Mouse (Mus musculus): ENCODE data around the gene Pdzk1. TPM values are rescaled to one million over a fixed set of nuclear protein-coding genes. Genes with fewer than 3 reads are reported as not detected.

Gene Pdzk1
- polyA plus RNA-seq (2014; fragmentation: Nextera tagmentation; extraction: Ambion mirVana), result not detected in 2 replicates

DNA sequence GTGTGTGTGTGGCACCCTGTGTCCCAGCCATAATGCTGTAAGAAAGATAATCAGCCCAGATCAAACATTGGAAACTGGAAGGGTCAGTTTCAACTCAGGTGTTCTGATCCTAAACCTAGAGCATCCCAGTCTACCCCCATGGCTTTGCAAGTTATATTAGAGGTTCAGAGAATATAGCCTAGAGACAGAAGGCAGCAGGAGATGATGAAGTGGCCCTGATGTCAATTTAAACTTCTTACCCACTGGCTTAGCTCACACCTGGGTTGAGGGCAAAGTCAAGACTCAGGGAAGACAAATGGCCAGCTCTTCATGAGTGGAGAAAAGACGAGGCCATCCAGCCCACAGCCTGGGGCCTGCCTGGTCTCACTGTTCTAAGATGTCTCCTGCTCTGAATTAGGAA, at the start of gene Pdzk1, which contains the start of gene Cd160:
TSS of gene Pdzk1 (plus strand) at position 301 of the 400 bp plus-strand sequence.
TSS of gene Cd160 (minus strand) at position 368 of the 400 bp plus-strand sequence.
- Histone ChIP-seq H3K36me3 (ENCODE audit: control insufficient read depth, insufficient read depth, low read length) (no peaks in the 10 kb centered on the region), H3K9ac (ENCODE audit: low read length) (no peak within 1 kb of the TSS), H3K4me1 (replicated peaks; ENCODE audit: control insufficient read depth, insufficient read depth, low read length) (peaks cover 4% of the 10 kb centered on the region; the same call in 1 of the 2 replicates), H3K9me3 (ENCODE audit: control insufficient read depth, low read length) (no peaks in the 10 kb centered on the region), H3K4me2 (ENCODE audit: low read depth, low read length, severe bottlenecking) (no peak within 1 kb of the TSS), H3K27ac (ENCODE audit: low read depth, low read length) (no peak within 1 kb of the TSS), H3K4me3 (ENCODE audit: low read depth, low read length) (no peak within 1 kb of the TSS), H3K27me3 (ENCODE audit: control insufficient read depth, insufficient read depth, low read length) (no peaks in the 10 kb centered on the region)
- DNase-seq (ENCODE audit: low spot score), result no peak
- WGBS, result 63% methylated on average over 1 of the region's 1 CpGs
- ATAC-seq (replicated peaks; ENCODE audit: low FRiP score), result no peak

DNA sequence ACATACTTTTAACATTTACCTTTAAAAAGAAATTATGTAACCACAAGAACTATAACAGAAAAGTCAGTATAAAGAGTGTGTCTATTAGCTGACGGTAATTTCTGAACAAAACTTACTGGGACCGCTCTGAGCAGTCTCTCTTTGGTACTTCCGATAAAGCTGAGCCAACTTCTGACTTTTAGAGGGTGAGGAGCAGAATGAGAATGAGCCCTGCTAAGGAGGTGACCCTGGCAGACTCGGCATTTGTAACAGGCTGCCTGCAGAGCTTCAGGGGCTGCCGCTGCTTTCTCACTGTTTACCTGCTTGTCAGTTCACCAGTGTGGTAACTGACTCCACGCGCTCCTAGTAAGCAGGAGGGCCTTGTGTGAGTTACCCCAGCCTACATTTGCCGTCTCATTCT, 46.8 kb upstream of the Pdzk1 start:
- no peak for ATAC-seq (replicated peaks; ENCODE audit: low FRiP score)

DNA sequence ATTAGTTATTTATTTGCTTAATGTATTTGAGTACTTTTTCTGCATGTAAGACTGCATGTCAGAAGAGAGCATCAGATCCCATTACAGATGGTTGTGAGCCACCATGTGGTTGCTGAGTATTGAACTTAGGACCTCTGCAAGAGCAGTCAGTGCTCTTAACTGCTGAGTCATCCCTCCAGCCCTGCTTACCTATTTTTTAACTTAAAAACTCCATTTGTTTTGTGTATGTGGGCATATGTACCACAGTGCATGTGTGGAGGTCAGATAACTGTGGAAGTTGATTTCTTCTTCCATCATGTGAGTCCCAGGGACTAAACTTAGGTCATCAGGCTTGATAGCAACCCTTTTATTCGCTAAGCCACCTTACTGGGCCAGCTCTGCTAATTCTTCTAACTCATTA, 41.3 kb upstream of the Pdzk1 start:
- no peaks in the 10 kb centered on the region for H3K4me1 ChIP-seq (replicated peaks; ENCODE audit: control insufficient read depth, insufficient read depth, low read length)

More for the DNA sequence above, 46.8 kb upstream of the Pdzk1 start:
- Histone ChIP-seq H3K4me1 (replicated peaks; ENCODE audit: control insufficient read depth, insufficient read depth, low read length) (no peaks in the 10 kb centered on the region), H3K4me3 (ENCODE audit: low read depth, low read length) (no peak overlapping the region), H3K27ac (ENCODE audit: low read depth, low read length) (no peak overlapping the region), H3K36me3 (ENCODE audit: control insufficient read depth, insufficient read depth, low read length) (no peaks in the 10 kb centered on the region; the same call in 1 of the 2 replicates), H3K9me3 (ENCODE audit: control insufficient read depth, low read length) (no peaks in the 10 kb centered on the region), H3K4me2 (ENCODE audit: low read depth, low read length, severe bottlenecking) (no peak overlapping the region), H3K9ac (ENCODE audit: low read length) (no peak overlapping the region), H3K27me3 (ENCODE audit: control insufficient read depth, insufficient read depth, low read length) (no peaks in the 10 kb centered on the region)
- 85% methylated on average over 8 of the region's 8 CpGs for WGBS
- DNase-seq (ENCODE audit: low spot score), result no peak

DNA sequence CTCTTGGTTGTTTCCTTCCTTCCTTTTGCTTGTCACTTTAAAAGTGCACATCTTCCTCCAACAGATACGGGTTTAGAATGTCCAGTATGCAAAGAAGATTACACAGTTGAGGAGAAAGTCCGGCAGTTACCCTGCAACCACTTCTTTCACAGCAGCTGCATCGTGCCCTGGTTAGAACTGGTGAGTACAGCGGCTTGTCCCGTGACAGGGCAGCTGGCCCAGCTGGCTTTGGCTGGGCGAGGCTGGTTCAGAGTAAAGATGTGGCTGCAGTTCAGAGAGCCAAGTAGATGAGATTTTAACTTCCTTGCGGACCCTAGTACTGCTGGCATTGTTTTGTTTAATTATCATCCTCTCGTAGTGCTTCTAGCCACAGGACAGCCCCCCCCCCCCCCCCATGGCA, 40.6 kb upstream of the Pdzk1 start:
- 89% methylated on average over 8 of the region's 8 CpGs for WGBS
- Histone ChIP-seq H3K4me2 (ENCODE audit: low read depth, low read length, severe bottlenecking) (no peak overlapping the region), H3K4me1 (replicated peaks; ENCODE audit: control insufficient read depth, insufficient read depth, low read length) (no peaks in the 10 kb centered on the region), H3K9ac (ENCODE audit: low read length) (no peak overlapping the region), H3K9me3 (ENCODE audit: control insufficient read depth, low read length) (no peaks in the 10 kb centered on the region), H3K27me3 (ENCODE audit: control insufficient read depth, insufficient read depth, low read length) (no peaks in the 10 kb centered on the region), H3K4me3 (ENCODE audit: low read depth, low read length) (no peak overlapping the region), H3K36me3 (ENCODE audit: control insufficient read depth, insufficient read depth, low read length) (no peaks in the 10 kb centered on the region; the same call in 1 of the 2 replicates), H3K27ac (ENCODE audit: low read depth, low read length) (no peak overlapping the region)
- DNase-seq (ENCODE audit: low spot score) (no peak), ATAC-seq (replicated peaks; ENCODE audit: low FRiP score) (no peak)

More for the DNA sequence above, 41.3 kb upstream of the Pdzk1 start:
- ATAC-seq (replicated peaks; ENCODE audit: low FRiP score) (no peak), DNase-seq (ENCODE audit: low spot score) (no peak)
- no peaks in the 10 kb centered on the region for H3K9me3 ChIP-seq (ENCODE audit: control insufficient read depth, low read length)
- no peaks in the 10 kb centered on the region; the same call in 1 of the 2 replicates for H3K36me3 ChIP-seq (ENCODE audit: control insufficient read depth, insufficient read depth, low read length)
- H3K9ac ChIP-seq (ENCODE audit: low read length), result no peak overlapping the region
- H3K27ac ChIP-seq (ENCODE audit: low read depth, low read length), result no peak overlapping the region
- H3K4me2 ChIP-seq (ENCODE audit: low read depth, low read length, severe bottlenecking), result no peak overlapping the region
- no peaks in the 10 kb centered on the region for H3K27me3 ChIP-seq (ENCODE audit: control insufficient read depth, insufficient read depth, low read length)
- 86% methylated on average over 1 of the region's 1 CpGs for WGBS
- no peak overlapping the region for H3K4me3 ChIP-seq (ENCODE audit: low read depth, low read length)

DNA sequence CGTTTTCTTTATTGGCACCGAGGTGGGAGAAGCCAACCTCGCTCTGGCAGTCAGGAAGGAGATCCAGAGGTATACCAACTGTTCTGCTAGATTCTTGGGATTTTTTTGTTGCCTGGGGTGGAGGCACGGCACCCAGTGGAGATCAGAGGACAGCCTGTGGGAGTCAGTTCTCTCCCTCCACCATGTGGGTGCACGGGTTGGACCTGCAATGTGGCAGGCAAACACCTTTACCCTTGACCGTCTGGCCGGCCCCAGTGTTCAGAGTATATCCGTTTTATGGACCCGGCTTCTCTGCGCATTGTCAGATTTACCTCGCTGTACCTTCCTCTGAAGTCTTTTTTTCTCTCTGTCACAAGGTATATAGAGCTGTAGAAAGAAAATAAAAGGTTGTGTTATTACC, 28.8 kb upstream of the Pdzk1 start:
- ATAC-seq (replicated peaks; ENCODE audit: low FRiP score) (no peak), DNase-seq (ENCODE audit: low spot score) (no peak)
- 88% methylated on average over 11 of the region's 11 CpGs for WGBS
- H3K4me1 ChIP-seq (replicated peaks; ENCODE audit: control insufficient read depth, insufficient read depth, low read length), result no peaks in the 10 kb centered on the region
- H3K9me3 ChIP-seq (ENCODE audit: control insufficient read depth, low read length), result no peaks in the 10 kb centered on the region
- no peak overlapping the region for H3K4me3 ChIP-seq (ENCODE audit: low read depth, low read length)
- H3K27ac ChIP-seq (ENCODE audit: low read depth, low read length), result no peak overlapping the region
- H3K4me2 ChIP-seq (ENCODE audit: low read depth, low read length, severe bottlenecking), result no peak overlapping the region
- H3K27me3 ChIP-seq (ENCODE audit: control insufficient read depth, insufficient read depth, low read length), result no peaks in the 10 kb centered on the region
- H3K9ac ChIP-seq (ENCODE audit: low read length), result no peak overlapping the region
- H3K36me3 ChIP-seq (ENCODE audit: control insufficient read depth, insufficient read depth, low read length), result no peaks in the 10 kb centered on the region

DNA sequence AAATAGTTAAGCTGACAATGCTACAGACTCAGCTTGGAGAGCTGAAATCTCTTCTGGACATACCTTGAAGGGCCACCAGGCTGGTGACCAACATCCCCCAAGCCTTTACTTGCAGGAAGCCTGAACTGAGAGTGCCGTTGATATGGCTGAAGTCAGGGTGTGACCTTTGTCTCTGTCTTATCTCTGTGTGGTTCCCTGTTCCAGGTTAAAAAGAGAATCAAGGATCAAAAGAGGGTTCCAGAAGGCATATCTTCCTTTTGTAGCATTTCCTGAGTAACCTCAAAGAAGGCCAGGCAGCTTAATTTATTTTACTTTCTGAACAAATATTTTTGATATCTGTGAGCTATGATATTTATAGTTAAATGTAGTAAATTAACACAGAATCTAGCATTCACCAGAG, 26.9 kb upstream of the Pdzk1 start:
- no peak overlapping the region for H3K27ac ChIP-seq (ENCODE audit: low read depth, low read length)
- ATAC-seq (replicated peaks; ENCODE audit: low FRiP score) (no peak), DNase-seq (ENCODE audit: low spot score) (no peak)
- no peak overlapping the region for H3K4me3 ChIP-seq (ENCODE audit: low read depth, low read length)
- no peak overlapping the region for H3K4me2 ChIP-seq (ENCODE audit: low read depth, low read length, severe bottlenecking)
- no peak overlapping the region for H3K9ac ChIP-seq (ENCODE audit: low read length)
- 77% methylated on average over 1 of the region's 1 CpGs for WGBS
- H3K4me1 ChIP-seq (replicated peaks; ENCODE audit: control insufficient read depth, insufficient read depth, low read length), result no peaks in the 10 kb centered on the region
- H3K9me3 ChIP-seq (ENCODE audit: control insufficient read depth, low read length), result no peaks in the 10 kb centered on the region
- no peaks in the 10 kb centered on the region for H3K27me3 ChIP-seq (ENCODE audit: control insufficient read depth, insufficient read depth, low read length)
- H3K36me3 ChIP-seq (ENCODE audit: control insufficient read depth, insufficient read depth, low read length), result no peaks in the 10 kb centered on the region

DNA sequence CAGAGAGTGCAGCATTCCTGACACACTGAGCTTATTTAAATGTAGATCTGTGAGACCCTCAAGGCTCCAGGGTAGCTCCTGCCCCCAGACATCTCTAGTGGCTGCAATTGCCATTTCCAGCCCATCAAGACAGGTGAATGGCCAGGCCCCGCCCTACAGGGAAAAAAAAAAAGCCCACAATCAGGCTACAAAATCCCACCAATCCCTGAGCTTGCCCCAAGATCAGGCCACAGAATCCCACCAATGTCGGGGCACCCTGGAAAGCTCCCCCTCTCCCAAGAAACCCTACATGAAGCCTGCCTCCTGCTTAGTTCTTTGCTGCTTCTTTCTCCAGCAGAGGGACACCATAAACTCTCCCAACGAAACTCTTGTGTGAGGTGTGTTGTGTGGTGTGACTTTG, 20.9 kb upstream of the Pdzk1 start:
- ATAC-seq (replicated peaks; ENCODE audit: low FRiP score), result no peak
- 72% methylated on average over 3 of the region's 3 CpGs for WGBS
- no peaks in the 10 kb centered on the region for H3K36me3 ChIP-seq (ENCODE audit: control insufficient read depth, insufficient read depth, low read length)

DNA sequence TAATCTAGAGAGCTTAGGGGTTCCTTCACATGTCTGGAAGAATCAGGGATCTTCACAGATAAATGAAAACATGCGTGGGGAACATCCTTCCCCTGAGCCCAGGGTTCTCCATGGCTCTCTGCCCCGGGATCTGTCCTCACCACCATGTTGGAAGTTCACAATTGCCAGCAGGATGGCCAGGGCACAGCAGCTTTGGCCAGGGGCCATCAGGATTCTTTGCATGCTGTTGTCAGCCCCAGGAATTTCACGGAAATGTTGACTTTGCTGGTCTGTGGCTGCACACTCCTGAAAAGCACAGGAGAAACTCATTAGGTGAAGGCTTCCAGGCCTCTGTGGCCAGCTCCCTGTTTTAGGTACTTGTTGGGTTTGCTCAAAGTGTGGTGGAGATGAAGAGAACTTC, 20.4 kb upstream of the Pdzk1 start:
- Histone ChIP-seq H3K36me3 (ENCODE audit: control insufficient read depth, insufficient read depth, low read length) (no peaks in the 10 kb centered on the region), H3K9ac (ENCODE audit: low read length) (no peak overlapping the region), H3K27ac (ENCODE audit: low read depth, low read length) (no peak overlapping the region), H3K9me3 (ENCODE audit: control insufficient read depth, low read length) (no peaks in the 10 kb centered on the region), H3K27me3 (ENCODE audit: control insufficient read depth, insufficient read depth, low read length) (no peaks in the 10 kb centered on the region), H3K4me1 (replicated peaks; ENCODE audit: control insufficient read depth, insufficient read depth, low read length) (no peaks in the 10 kb centered on the region), H3K4me2 (ENCODE audit: low read depth, low read length, severe bottlenecking) (no peak overlapping the region), H3K4me3 (ENCODE audit: low read depth, low read length) (no peak overlapping the region)
- ATAC-seq (replicated peaks; ENCODE audit: low FRiP score) (no peak), DNase-seq (ENCODE audit: low spot score) (no peak)
- 84% methylated on average over 3 of the region's 3 CpGs for WGBS

More for the DNA sequence above, 20.9 kb upstream of the Pdzk1 start:
- no peaks in the 10 kb centered on the region for H3K4me1 ChIP-seq (replicated peaks; ENCODE audit: control insufficient read depth, insufficient read depth, low read length)
- no peak overlapping the region for H3K9ac ChIP-seq (ENCODE audit: low read length)
- no peak overlapping the region for H3K4me3 ChIP-seq (ENCODE audit: low read depth, low read length)
- no peak overlapping the region for H3K27ac ChIP-seq (ENCODE audit: low read depth, low read length)
- no peaks in the 10 kb centered on the region for H3K27me3 ChIP-seq (ENCODE audit: control insufficient read depth, insufficient read depth, low read length)
- DNase-seq (ENCODE audit: low spot score), result no peak
- H3K4me2 ChIP-seq (ENCODE audit: low read depth, low read length, severe bottlenecking), result no peak overlapping the region
- no peaks in the 10 kb centered on the region for H3K9me3 ChIP-seq (ENCODE audit: control insufficient read depth, low read length)

DNA sequence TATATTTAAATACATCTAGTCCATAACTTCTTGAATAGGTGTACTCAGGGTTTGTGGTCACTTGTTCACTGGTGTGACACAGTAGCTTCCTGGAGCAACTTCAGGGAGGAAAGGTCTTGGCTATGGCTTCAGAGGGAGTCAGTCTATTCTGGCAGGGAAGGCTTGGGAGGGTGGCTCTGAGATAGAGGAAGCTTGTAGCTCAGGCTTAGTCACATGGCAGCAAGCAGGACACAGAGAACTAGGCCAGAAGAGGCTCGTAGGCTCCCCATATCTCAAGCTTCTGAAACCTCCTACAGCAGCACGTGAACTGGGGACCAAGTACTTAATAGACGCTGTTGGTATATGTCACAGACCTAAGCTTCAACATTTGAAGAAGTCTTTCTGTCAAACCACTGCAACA, 17.9 kb upstream of the Pdzk1 start:
- no peak overlapping the region for H3K4me2 ChIP-seq (ENCODE audit: low read depth, low read length, severe bottlenecking)
- no peak overlapping the region for H3K4me3 ChIP-seq (ENCODE audit: low read depth, low read length)
- WGBS, result 83% methylated on average over 3 of the region's 3 CpGs
- H3K27ac ChIP-seq (ENCODE audit: low read depth, low read length), result no peak overlapping the region
- H3K36me3 ChIP-seq (ENCODE audit: control insufficient read depth, insufficient read depth, low read length), result no peaks in the 10 kb centered on the region
- no peak for ATAC-seq (replicated peaks; ENCODE audit: low FRiP score)
- H3K9me3 ChIP-seq (ENCODE audit: control insufficient read depth, low read length), result no peaks in the 10 kb centered on the region
- no peak overlapping the region for H3K9ac ChIP-seq (ENCODE audit: low read length)
- H3K27me3 ChIP-seq (ENCODE audit: control insufficient read depth, insufficient read depth, low read length), result no peaks in the 10 kb centered on the region
- no peak for DNase-seq (ENCODE audit: low spot score)
- no peaks in the 10 kb centered on the region for H3K4me1 ChIP-seq (replicated peaks; ENCODE audit: control insufficient read depth, insufficient read depth, low read length)

Measured in forebrain, embryonic 11.5 days (tissue).